Mouse (Mus musculus): ENCODE results near the gene Cd302.
A peak's percentile ranks its signal among the peaks of the same experiment; 100 is the strongest.

The Cd302 gene

DNA sequence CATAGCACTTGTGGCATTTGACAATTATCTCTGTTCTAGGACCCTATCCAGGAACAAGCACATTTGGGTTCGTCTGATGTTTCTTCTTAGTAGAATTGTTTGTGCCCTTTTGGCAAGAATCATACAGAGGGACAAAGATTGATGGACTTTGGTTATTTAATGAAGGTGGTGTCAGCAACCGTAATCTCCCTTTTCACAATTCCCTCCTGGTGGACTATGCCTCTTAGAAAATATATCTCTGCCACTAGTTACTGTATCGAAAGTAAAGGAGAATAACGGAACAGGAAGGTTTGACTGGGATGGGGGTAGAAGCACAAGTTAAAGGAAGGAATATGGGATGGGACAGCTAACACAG, at the start of gene Cd302:
Gene Cd302, minus strand, starts transcription at position 22 of the 355 bp plus-strand sequence.
- DNase-seq: no peak

- DNase-seq: no peak
Observed at GRCm38 (mm10) chr2:60328641-60329040, 44.4 kb upstream of the Cd302 start.

- DNase-seq: no peak
Observed at GRCm38 (mm10) chr2:60327581-60327980, 43.3 kb upstream of the Cd302 start.

DNA sequence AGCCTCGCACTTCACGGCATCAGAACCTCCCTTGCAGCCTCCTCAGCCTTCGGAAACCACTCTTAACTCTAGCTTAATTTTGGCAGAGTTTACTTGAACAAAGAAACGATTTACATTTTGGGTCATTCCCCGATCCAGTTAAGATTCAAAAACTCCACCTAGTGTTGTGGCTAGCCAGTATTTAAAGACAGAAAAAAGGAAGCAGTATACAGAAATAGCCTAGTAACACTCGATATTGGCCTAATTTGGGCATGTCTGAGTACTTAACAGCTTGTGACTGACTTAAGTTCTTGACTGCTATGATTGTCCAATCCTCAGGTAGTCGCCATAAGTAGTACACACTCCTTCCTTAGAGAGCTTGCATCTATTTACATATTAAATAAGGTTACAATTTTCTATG, 42.7 kb upstream of the Cd302 start:
- DNase-seq: no peak

- no peak for DNase-seq
Observed at GRCm38 (mm10) chr2:60323411-60323810, 39.1 kb upstream of the Cd302 start.

DNA sequence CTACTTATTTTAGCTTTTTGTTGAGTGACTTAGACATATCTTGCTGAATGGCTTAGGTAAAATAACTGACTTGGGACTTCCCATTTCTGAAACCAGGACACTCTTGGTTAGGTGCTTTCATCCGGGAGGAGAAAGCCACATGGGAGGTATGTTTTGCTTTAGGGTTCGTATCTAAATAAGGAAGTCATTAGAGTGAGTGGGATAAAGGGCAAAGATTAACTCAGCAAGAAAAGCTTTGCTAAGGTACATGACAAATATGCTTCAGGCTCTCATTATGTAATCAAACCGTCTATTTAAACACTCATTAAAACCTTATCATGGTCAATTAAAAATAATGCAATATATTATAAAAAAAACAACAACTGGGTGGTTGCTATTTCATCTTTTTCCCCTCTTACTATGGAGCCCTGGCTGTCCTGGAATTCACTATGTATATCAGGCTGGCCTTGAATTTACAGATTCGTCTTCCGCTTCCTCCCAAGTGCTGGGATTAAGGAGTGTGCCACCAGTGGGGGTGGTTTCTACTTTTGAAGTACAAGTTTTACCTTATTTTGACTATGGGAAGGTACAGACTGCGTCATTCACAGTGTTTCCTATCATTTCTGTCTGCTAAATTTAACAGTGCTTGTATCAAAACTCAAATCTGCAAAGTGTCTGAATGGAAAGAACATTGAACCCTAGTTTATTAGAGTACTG, 37.9 kb upstream of the Cd302 start:
- no peak for DNase-seq

DNA sequence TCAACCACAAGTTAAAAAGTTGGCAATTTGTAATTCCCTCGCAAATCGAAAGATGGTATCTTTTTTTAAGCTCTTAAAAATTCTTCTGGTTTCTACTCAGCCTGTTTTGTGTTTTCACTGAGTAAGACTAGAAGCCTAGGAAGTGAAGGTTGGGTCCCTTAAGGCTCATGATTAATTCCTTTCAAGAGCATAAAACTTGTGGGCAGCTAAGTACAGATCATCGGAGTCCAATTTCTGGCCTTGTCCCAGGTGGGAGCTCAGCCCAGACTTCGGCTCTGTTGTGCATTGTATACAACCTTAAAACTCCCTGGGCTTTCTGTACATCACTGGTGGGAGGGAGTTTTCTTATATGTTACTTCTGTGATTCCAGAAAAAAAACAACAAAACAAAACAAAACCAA, 19.5 kb upstream of the Cd302 start:
- no peak for DNase-seq

DNA sequence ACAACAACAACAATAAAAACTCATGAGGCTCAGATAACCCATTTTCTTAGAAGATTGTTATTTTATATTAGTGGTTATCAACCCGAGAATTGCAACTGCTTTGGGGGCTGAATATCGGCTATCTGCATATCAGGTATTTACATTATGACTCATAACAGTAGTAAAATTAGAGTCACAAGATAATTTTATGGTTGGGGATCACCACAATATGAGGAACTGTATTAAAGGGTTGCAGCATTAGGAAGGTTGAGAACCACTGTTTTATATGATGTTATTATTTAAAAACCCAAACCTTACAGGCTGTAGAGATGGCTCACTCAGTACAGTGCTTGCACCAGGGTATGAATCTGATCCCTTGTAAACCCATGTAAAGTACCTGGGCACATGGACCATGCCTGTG, 15.0 kb upstream of the Cd302 start:
- no peak for DNase-seq

DNA sequence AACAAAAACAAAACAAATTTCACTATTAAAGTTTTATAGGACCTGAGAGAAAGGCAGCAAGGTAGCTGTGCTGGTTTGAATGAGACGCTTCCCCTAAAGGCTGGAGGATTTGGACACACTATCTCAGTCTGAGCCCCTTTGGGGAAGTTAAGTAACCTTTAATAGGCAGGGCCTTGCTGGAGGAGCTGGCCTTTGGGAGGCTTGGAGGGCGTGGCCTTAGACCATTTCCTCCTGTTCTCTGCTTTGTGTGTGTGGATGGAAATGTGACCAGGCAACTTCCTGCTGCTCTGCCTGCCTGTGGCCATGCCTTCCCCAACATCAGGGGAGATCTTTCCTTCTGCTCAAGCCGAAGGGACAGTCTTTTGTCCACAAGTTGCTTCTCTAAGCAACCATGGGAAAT, 14.0 kb upstream of the Cd302 start:
- DNase-seq: no peak

GRCm38 (mm10) chr2:60291381-60291780, 7.1 kb upstream of the Cd302 start:
- DNase-seq: no peak

DNA sequence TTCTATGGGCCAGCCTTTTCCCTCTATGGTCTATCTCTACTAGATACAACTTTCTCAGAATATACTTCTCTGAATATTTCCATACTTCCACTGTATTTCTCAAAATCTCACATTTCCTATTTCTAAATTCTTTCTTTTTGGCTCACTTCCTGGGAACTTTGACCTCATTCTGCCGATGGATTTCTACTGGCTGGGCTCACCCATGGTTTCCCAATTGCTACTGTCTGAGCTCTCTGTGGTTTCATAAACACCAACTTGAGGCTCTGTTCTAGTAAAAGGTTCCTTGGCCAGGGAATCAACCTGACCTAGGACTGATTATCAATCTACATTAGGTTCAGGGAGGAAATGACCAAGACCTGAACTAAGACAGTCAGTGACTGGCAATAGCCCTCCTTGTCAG, 5.2 kb upstream of the Cd302 start:
- DNase-seq: no peak

GRCm38 (mm10) chr2:60288606-60289005, 4.3 kb upstream of the Cd302 start:
- no peak for DNase-seq

DNA sequence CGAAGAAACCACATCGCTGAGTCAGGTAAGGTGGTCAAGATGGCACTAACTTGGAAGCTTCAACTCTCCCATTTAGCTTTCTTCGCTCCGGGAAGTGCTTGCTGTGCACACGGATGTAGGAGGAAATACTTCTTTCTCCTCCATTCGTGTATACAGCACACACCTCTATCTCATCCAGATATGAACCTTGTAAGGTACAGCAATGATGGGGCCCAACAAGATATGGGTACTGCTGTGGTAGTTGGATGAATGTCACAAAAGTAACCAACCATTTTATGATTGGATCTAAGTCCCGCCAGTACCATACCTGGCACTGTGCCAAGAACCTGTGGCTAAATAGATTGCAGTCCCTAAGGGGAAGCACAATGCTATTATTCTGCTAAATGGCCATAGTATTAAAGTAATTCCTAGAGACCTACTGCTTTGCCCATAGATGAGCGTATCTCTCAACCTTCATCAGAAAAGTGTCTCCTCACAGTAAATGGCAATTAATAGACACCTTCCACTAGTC, 874 bp upstream of the Cd302 start:
- DNase-seq: no peak

GRCm38 (mm10) chr2:60283751-60284466, 379 bp downstream of the Cd302 start:
- peak; percentile 9 for DNase-seq

- no peak for DNase-seq
Observed at GRCm38 (mm10) chr2:60283208-60283750, 1.0 kb downstream of the Cd302 start.

GRCm38 (mm10) chr2:60282625-60283024, 1.7 kb downstream of the Cd302 start:
- no peak for DNase-seq

GRCm38 (mm10) chr2:60278627-60279026, 5.7 kb downstream of the Cd302 start:
- no peak for DNase-seq

DNA sequence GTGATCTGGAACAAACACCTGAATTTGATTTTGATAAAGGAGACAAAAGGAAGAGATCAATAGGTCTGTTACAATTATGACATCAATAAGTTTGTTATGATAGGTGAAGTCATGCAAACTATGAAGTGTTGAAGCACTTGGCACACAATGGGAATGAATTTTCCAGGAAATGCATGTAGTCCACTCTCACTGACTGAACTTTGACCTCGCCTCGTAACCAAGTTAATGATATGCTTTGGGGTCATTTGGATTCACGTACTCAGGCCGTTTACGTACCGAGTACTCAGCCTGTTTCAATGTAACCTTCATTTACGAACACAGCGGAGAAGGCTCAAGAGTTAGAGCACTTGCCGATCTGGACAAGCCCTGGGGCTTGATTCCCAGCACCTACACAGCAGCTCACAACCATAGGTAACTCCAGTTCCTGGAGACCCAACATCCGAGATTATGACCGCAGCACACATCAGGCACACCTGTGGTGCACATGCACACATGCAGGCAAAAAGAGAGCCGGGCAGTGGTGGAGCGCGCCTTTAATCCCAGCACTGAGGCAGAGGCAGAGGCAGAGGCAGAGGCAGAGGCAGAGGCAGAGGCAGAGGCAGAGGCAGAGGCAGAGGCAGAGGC, 14.3 kb downstream of the Cd302 start:
- no peak for DNase-seq

DNA sequence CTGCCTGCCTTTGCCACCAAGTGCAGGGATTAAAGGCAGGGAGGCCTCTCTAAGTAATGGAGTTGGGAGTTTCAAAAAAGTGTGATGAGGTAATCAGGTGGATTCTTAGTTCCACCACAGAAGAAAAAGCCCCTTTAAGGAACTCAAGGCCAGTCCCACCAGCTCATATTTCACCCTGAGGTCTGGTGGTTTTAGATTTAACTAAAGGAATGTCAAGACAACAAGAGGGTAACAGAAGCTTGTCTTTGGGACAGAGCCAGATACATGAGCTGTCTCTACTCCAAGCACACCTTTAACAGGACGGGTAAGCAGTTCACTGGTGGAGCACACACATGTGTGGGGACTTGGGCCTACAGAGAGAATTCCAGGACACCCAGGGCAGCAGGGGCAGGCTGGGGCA, 16.7 kb downstream of the Cd302 start:
- no peak for DNase-seq

- no peak for DNase-seq
Observed at GRCm38 (mm10) chr2:60260621-60261350, 23.5 kb downstream of the Cd302 start.

- no peak for DNase-seq
Observed at GRCm38 (mm10) chr2:60259186-60259585, 25.1 kb downstream of the Cd302 start.

DNA sequence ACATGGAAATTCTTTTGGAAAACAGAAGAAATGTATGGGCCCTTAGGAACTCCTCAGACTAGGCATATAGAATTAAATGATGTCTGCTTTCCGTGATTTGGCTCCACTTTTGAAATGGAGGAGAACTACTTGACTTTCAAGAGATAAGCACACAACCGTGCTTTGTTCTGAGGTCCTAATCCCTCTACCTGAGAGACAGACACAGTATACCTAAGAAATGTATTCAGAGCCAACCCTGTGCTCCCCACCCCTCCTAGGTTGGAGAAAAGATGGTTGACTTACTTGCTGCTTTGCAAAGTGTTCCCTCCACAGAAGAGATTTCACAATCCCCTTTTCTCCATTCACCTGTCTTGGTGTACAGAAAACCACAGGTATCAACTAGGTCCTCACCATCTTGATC, 27.5 kb downstream of the Cd302 start:
- DNase-seq: no peak

GRCm38 (mm10) chr2:60253506-60253905, 30.8 kb downstream of the Cd302 start:
- no peak for DNase-seq

All from cerebellum, adult 9-10 months (tissue).